Mouse (Mus musculus) kidney, adult 2 months (tissue): Measurements from ENCODE around the gene Lrcol1.

Experiments used
- CTCF ChIP-seq: fragments of 200-500 bp; conservative IDR thresholded peaks from 2 replicates; pipeline ENCODE4 v1.5.1; 2011; ENCODE audit warnings: low read depth, mild to moderate bottlenecking, control low read depth, low read length, moderate library complexity, mixed read lengths; ENCODE audit not compliant: insufficient read depth, insufficient read length
- POLR2A ChIP-seq: fragments of 200-500 bp; IDR thresholded peaks from one replicate; pipeline ENCODE4 v1.6.1; 2011; ENCODE audit warnings: low read depth, low read length, control low read depth

DNA sequence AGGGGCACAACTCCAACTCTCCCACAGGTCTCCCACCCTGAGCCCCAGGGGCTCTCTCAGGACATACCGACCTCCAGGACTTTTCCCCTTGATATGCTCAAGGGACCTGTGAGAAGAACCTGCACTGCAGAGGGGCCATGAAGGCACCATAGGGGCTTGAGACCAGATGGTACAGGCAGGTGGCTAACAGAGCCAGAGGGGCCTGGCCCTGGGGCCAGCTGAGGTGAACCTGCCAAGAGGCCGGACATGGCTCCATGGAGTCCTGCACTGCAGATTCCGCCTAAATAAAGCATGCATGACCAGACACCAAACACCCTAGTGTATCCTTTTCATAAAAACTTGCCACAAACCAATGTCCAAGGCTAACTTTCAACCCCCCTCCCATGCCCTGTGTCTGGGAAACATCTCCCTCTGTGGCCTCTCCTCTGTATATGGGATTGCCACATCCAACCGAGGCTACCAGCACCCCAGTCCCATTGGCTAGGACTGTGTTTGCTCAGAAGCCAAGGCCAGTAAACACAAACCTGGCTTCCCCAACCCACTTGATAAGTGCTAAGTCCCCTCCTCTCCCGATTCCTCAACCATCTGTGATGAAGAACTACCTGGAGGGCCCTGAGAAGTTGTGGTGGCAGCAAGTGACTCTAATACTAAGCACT is 50.6 kb downstream of the Lrcol1 start:
- TF ChIP-seq CTCF (no peak), POLR2A (no peak)
